Mouse (Mus musculus): ENCODE data around the gene Tmem267. TPM values are rescaled to one million over a fixed set of nuclear protein-coding genes. Genes with fewer than 3 reads are reported as not detected.

Tmem267 gene
- polyA plus RNA-seq, 1 experiment from 2014 or later: 1.6 TPM

Other genes with a start within 250 kb of the Tmem267 start
- 66.2 and 81.1 TPM in 2 replicates for gene Paip1, start 59.4 kb upstream of the Tmem267 start, polyA plus RNA-seq (2015; fragmentation: Nextera tagmentation; extraction: Ambion mirVana)
- gene 4833420G17Rik, start 25.3 kb upstream of the Tmem267 start, polyA plus RNA-seq (2015; fragmentation: Nextera tagmentation; extraction: Ambion mirVana): 59.7 and 64.6 TPM in 2 replicates
- 0.79 and 1.5 TPM in 2 replicates for gene 3110070M22Rik, start 344 bp downstream of the Tmem267 start, polyA plus RNA-seq (2015; fragmentation: Nextera tagmentation; extraction: Ambion mirVana)
- 0.12 and 0.15 TPM in 2 replicates for gene Ccl28, start 135.8 kb downstream of the Tmem267 start, polyA plus RNA-seq (2015; fragmentation: Nextera tagmentation; extraction: Ambion mirVana)
- 202 and 204 TPM in 2 replicates for gene Hmgcs1, start 202.3 kb downstream of the Tmem267 start, polyA plus RNA-seq (2015; fragmentation: Nextera tagmentation; extraction: Ambion mirVana)